Mouse (Mus musculus): ENCODE data around the gene Cyth2.

Cyth2 gene

DNA sequence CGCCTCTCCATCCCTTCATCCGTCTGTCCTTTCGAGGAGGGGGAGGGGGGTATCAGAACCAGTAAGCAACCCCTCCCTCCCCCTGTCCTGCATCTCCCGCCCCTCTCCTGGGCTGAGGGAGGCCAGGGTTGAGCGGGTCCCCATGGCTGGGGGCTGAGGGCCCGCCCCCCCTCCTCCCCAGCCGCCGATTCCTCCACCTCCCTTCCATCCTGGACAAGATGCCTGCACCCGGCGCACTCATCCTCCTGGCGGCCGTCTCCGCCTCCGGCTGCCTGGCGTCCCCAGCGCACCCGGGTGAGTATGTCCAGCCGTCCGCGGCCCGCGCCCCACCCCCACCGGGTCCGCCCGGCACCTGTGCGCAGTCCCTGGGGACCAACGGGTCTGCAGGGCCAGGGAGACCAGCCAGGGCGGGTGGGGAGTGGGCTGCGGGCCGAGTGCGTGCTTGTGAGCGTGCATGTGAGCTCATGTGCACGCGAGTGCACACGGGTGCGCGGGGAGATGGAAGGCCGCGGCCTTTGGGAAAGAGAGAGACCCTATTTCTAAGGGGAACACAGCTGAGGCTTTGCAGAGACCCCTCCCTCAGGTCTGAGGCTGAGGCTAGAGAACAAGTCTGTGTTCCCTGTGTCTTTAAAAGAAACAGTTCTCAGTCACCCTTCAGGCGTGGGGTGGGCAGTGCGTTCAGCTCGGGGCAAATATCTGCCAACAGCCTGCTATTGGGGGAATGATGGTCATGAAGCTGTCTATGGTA is 28.8 kb downstream of the Cyth2 start:
- no peak for DNase-seq (ENCODE audit: low spot score)

DNA sequence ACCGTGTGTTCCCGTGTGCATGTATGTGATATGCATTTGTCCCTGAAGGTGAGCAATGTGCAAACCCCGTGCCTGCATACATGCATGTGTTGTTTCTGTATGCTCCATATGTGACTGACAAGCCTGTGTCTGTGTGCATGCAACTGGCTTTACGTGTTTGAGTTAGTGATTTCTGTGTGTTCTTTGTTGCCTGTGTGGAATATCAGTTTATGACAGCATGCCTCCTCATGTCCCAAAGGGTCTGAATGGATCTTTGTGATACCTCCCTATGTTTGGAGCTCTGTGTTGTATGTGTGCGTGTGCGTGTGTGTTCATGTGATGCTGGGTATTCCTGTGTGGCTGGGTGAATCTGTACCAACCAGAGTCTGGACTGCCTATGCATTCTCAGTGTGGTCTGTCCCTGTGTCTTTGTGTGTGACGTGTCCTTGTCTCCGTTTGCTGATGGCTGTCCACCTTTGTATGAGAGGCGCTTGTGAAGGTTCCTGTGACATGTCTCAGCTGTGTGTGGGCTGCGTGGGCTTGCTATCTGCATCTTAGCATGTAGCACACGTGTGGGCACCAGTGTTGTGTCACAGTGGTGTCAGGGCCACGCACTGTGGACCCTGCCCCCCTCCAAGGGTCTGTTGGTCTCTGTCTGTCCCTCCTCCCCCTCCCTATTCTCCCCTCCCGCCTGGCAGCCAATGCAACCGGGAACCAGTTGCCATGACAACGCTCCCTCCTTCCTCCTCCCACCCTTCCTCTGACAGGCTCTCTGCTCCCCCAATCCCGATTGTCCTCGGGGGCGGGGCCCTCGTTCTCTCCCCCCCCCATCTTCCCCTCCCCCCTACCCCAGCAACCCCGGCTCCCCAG is 29.6 kb downstream of the Cyth2 start, which contains the start of gene Sult2b1:
TSS of gene Sult2b1 (minus strand) at position 146 of the 849 bp plus-strand sequence.
- DNase-seq (ENCODE audit: low spot score) = no peak

DNA sequence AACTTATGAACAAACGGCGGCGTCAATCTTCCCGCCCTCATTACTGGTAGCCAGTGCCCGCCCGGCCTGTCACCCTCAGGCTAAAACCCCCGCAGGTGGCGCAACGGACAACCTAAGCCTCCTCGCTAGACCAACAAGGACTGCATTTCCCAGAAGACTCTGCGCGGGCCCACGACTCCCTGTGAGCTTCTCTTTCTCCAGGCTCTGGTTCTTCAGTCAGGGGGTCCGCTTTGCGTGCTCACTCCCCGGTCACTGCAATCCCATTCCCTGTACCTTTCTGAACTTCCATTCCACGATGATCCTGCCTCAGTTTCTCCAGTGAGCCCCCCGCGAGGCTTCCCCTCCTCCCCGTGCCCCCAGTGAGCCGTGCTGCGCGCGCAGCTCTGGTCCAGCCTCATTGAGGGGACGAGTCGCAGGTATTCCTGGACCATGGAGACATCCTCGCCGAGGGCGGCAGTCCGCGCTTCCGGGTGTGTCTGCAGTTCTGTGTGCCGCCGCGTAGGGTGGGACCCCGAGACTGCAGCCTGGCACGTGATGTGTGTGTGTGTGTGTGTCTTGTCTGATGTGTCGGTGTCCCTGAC is 30.8 kb downstream of the Cyth2 start, which contains the start of gene Lmtk3:
TSS of gene Lmtk3 (plus strand) at position 228 of the 581 bp plus-strand sequence.
- DNase-seq (ENCODE audit: low spot score) = no peak

DNA sequence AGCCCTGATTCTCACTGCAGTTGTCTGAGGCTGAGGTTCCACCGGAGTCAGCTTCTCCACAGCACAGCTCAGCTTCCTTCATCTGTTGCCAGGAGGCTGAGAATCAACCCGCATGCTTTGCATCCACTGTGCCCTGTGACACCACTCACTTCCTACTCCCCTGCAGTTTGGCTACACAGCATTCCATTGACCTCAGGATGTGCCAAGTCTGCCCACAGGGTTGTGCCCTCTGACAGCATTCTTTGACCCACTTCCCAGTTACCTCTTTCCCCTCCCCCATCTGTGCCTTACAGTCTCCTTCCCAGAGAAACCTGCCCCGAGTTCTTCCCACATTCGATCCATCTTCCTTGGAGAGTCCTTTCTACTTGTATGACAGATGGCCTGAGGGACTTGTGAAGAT is 32.1 kb downstream of the Cyth2 start:
- no peak for DNase-seq (ENCODE audit: low spot score)

DNA sequence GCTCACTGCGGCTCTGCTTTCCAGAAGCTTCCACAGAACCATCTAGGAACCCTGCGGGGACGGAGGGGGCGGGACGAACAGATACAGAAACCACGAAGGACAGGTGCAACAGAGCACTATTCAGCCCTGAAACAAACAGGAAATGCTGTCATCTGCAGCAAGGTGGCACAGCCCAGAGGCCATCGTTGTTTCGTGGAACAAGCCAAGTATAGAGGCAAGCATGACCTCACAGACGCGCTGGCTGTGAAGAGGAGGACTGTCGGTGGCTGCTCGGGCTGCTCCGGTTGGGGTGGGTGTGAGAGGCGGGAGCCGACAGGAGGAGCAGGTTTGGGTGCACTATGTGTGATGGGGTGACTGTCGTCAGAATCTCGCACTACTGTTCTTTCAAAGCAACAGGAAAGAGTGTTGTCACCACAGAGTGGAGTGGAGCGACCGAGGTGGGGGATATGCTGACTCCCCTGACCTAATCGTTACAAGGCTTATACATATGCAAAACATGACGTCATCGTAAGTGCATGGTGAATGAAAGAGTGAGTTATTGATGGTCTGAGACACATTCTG is 35.2 kb downstream of the Cyth2 start:
- DNase-seq (ENCODE audit: low spot score) = no peak

DNA sequence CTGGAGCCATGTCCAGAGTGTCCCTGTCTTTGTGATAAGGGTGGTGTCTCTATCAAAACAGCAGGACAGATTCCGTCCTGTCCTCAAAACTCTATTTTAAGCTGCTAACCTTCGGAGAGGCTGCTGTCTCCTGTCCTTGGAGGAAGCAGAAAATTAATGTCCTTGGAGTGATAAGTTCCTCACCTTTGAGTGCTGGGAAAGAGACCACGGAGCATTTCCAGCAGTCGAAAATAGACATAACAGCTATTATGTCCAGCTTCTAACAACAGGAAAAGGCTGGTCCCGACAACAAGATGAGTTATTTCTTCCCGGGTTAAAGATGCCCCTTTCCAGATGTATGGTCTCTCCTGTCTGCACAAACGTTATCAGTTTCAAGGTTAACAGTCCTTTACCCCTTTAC is 39.1 kb downstream of the Cyth2 start:
- no peak for DNase-seq (ENCODE audit: low spot score)

DNA sequence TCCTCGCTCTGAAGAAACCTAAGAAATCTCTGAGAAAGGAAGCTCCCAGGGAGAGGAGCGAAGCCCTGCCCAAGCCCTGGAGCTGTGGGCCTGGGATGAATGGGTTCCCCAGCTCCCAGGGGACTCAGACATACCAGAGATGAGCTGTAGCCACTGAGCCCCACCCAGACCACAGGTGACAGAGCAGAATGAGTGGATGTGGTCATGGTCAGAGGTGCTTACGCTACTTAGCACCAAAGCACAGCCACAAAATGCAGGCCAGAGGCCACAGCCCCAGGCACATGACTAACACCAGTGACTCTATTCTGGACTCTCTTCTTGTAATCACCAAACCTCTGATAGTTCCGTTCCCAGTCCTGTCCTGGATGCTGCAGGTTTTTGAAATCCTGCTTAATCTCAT is 43.3 kb downstream of the Cyth2 start:
- DNase-seq (ENCODE audit: low spot score) = no peak

DNA sequence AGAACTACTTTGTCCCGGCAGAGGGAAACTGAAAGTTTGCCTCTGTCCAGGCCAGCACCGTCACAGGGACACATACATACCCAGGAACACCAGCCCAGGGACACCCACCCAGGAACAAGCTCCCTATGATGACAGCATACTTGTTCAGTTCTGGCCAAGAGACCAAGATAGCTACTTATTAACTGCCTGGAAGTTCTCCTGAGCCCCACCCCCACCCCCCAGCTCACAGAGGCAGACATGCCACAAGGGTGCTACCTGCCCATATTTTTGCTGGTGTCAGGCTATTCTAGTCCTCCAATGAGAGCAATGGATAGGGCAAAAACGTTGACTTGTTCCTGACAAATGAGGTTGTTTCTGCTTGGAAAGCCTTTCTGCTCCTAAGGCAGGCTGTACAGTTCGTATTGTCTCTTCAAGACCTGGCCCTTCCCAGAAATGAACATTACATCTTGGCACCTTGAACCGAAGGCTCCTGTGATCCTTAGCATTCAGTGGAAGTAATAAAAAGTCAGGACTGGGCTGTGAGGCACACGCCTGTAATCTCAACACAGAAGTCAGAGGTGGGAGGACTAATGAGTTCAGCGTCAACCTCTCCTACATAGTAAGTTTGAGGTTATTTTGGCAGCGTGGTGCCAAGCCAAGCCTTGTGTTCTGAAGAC is 43.8 kb downstream of the Cyth2 start:
- no peak for DNase-seq (ENCODE audit: low spot score)

DNA sequence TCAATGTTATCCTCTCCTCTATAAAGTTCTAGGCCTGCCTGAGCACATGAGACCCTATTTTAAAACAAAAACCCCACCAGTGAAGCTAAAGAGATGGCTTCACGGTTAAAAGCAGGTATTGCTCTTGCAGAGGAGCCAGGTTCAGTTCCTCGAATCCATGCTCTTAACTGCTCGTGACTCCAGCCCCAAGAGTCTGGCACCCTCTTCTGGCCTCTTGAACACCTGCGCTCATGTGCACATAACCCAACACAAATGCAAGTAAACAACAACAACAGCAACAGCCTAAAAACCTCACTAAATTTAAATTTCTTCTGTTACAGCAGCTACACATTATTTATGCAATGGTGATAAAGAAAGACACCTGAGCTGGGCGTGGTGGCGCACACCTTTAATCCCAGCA is 46.9 kb downstream of the Cyth2 start:
- DNase-seq (ENCODE audit: low spot score) = no peak

DNA sequence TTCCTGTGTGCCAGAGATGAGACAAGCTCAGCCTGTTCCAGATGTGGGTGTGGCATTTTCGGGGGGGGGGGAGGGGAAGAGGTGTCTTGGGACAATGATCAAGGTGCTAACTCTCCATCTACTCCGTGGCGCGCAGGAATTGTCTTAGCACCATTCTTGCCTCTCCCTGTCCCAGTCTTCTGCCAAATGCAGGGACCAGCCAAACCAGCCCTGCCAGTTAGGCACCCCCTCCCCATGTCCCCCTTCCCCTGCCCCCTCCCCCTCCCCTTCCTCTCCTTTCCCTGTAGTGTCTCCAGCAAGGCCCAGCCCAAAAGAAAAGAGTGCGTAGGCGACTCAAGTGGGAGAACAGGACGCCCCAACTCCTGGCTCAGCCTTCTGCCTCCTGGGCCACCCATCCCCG is 47.6 kb downstream of the Cyth2 start:
- no peak for DNase-seq (ENCODE audit: low spot score)

DNA sequence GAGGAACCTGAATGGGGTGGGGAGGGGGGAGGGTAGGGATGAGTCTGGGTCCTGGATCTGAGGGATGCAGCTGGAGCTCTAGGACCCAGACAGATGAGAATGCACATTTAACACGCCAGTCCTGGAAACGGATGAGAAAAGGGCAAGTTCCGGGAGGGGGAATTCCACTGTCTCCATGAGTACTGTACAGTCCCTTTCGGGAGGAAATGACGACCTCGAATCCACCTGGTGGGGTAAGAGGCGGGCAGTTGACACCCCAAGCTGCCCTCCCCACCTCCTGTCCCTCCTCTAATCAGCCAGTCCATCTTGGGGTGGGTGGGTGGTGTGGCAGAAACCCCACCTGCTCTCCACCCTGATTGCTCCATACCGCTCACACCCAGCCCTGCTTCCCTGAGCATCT is 48.4 kb downstream of the Cyth2 start:
- no peak for DNase-seq (ENCODE audit: low spot score)

DNA sequence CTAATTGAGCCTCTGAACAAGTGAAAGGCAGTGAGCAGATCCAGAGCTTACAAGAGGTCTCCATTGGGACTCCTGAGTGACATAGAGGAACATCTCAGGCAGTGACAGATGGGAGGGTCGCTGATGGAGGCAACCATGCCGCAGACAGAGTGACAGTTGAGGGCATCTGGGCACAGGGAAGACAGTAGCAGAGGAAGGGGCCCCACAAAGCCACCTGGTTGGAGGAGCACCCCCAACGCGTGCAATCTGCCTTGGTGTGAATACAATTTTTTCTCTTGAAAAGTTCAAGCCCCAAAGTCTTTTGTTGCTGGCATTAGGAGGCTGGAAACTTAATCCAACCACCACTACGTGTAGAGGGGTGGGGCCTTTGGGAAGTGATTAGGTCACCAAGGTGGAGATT is 54.2 kb downstream of the Cyth2 start:
- no peak for DNase-seq (ENCODE audit: low spot score)

DNA sequence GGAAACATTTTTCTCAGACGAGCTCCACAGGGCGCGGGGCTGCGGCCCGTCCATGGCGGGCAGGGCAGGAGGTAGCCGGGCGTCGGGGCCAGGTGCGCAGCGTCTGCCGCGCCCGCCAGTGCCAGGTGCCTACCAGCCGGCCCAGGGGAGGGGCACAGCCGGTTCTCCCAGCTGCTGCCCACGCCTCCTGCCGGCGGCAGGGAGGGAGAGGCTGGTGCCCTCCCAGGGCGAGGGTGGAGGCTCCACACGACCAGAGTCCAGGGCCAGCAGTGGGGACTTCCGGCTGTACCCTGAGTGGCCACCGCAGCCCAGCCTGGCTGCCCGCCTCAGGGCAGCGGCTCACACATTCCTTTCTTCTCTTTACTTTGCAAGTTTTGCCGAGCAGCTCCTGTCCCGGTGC is 55.0 kb downstream of the Cyth2 start:
- no peak for DNase-seq (ENCODE audit: low spot score)

Measured in ovary, adult 18-20 months (tissue).